Mouse (Mus musculus) lung, adult 2 months (tissue): ENCODE measurements around the gene Jun.

Source experiments
- CTCF ChIP-seq: fragments of 200-500 bp; IDR thresholded peaks from 2 replicates; pipeline ENCODE4 v1.5.1; 2011; ENCODE audit warnings: mild to moderate bottlenecking, low read length, control low read depth; ENCODE audit not compliant: insufficient read depth
- POLR2A ChIP-seq: fragments of 200-500 bp; IDR thresholded peaks from 2 replicates; pipeline ENCODE4 v1.6.1; 2011; ENCODE audit warnings: low read depth, mild to moderate bottlenecking, control low read depth, low read length, borderline replicate concordance; ENCODE audit errors: extremely low read depth

DNA sequence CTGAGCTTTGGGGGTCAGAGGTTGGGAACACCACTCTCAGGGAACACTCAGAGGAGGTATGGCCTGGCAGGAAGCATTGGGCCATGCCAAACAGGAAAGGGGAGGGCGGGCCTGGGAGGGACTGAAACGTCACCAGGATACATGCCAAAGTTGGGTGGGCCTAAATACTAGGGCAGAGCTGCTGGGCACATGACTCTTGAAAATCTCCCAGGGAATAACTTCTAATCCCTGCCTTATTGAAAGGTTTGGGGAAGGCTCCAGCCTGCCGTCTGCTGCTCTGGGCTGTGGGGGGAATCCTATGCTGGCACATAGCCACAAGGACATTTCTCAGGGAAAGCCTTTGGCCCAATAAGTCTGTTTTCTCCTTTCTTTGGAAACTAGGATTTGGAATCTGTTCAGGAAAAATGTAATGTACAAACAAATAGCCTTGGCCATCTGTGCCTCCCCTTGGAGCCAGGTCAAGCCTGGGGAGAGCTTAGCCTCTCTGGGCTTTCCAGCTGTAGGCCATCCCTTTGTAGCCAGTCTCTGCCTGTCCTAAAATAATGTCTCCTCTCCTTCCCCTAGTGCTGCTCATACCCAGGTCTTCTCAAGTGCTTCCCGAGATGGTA, 30.6 kb upstream of the Jun start:
- TF ChIP-seq POLR2A (0 out of 2 replicates have a peak, but pooled peaks have one; percentile 6), CTCF (no peak)
